Mouse (Mus musculus) hindbrain, postnatal 0 days (tissue): ENCODE measurements around the gene Zmynd8. TPM values are rescaled to one million over a fixed set of nuclear protein-coding genes. Genes with fewer than 3 reads are reported as not detected.

ENCODE experiments used
- ATAC-seq: fragments of 200-750 bp; cut with Nextera tagmentation; 2 replicates; pipeline ENCODE4 v1.8.0; 2017; ENCODE audit warnings: mild to moderate bottlenecking, moderate TSS enrichment, moderate library complexity
- DNase-seq: peaks from one replicate; pipeline ENCODE4 v3.0.0-alpha.2; 2015; ENCODE audit warnings: low spot score
- H3K27ac ChIP-seq: fragments of 300-500 bp; sonication (generic); 2 replicates; pipeline ENCODE4 v1.5.1; 2014; ENCODE audit warnings: mild to moderate bottlenecking
- H3K27me3 ChIP-seq: fragments of 300-500 bp; sonication (generic); 2 replicates; pipeline ENCODE4 v1.6.1; 2014; ENCODE audit warnings: low read length, mixed read lengths; ENCODE audit not compliant: insufficient read depth
- H3K36me3 ChIP-seq: fragments of 300-500 bp; sonication (generic); 2 replicates; pipeline ENCODE4 v1.6.1; 2014; ENCODE audit warnings: low read length, mixed read lengths; ENCODE audit not compliant: insufficient read depth
- H3K4me1 ChIP-seq: fragments of 300-500 bp; sonication (generic); 2 replicates; pipeline ENCODE4 v1.6.1; 2014; ENCODE audit warnings: antibody characterized with exemption, low read length, mixed read lengths; ENCODE audit not compliant: insufficient read depth
- H3K4me2 ChIP-seq: fragments of 300-500 bp; sonication (generic); 2 replicates; pipeline ENCODE4 v1.6.1; 2014; ENCODE audit warnings: low read depth, mild to moderate bottlenecking, low read length, moderate library complexity, mixed read lengths
- H3K4me3 ChIP-seq: fragments of 300-500 bp; sonication (generic); 2 replicates; pipeline ENCODE4 v1.5.1; 2014; ENCODE audit warnings: low read length
- H3K9ac ChIP-seq: fragments of 300-500 bp; sonication (generic); replicated peaks from 2 replicates; pipeline ENCODE4 v1.6.1; 2014; ENCODE audit warnings: mild to moderate bottlenecking, low read length, moderate library complexity, mixed read lengths
- H3K9me3 ChIP-seq: fragments of 300-500 bp; sonication (generic); 2 replicates; pipeline ENCODE4 v1.6.1; 2016; ENCODE audit warnings: low read length, mixed read lengths
- CTCF ChIP-seq: IDR thresholded peaks from 2 replicates; pipeline ENCODE4 v1.5.1; 2016; ENCODE audit warnings: antibody characterized with exemption, control low read depth, low read depth
- WGBS: fragments of 180-500 bp; shearing (Covaris S2); extraction: QIAGEN DNeasy Blood & Tissue Kit; methylation state at CpG from one replicate; pipeline ENCODE4 v1.1.7; 2014; 5-methylcytosine and 5-hydroxymethylcytosine counted together
- polyA plus RNA-seq: library from polyadenylated mRNA; unstranded; fragments of >200 nt; fragmentation: Nextera tagmentation; extraction: Ambion mirVana; gene quantifications from 2 replicates; pipeline ENCODE4 v1.2.1, GENCODE M21; 2015
- total RNA-seq: library from RNA; depleted of rRNA; stranded (reverse); fragments of >200 nt; gene quantifications from 2 replicates; pipeline ENCODE4 v1.2.3, GENCODE M21; 2014

Zmynd8 gene
- total and polyA plus RNA-seq, 2 experiments from 2014 or later = 46.8 to 53.0 TPM

- no peaks in the 10 kb centered on the region for H3K9me3 ChIP-seq
- TF ChIP-seq CTCF = no peak
- H3K4me1 ChIP-seq = 0 out of 2 replicates have a peak, but pooled peaks cover 8% of the 10 kb centered on the region
- H3K9ac ChIP-seq = no peak overlapping the region
- H3K4me2 ChIP-seq = no peak overlapping the region
- H3K27ac ChIP-seq = peak overlapping the region; percentile 75; the same call in 1 of the 2 replicates
- ATAC-seq = no peak
- H3K36me3 ChIP-seq = no peaks in the 10 kb centered on the region
- no peaks in the 10 kb centered on the region for H3K27me3 ChIP-seq
- no peak for DNase-seq
- WGBS = 25% methylated on average over 3 of the region's 3 CpGs
- H3K4me3 ChIP-seq = no peak overlapping the region
Measured at GRCm38 (mm10) chr2:165899923-165900322, 1.1 kb upstream of the Zmynd8 start.

- H3K27me3 ChIP-seq = no peaks in the 10 kb centered on the region
- no peak overlapping the region for H3K27ac ChIP-seq
- TF ChIP-seq CTCF = peak; percentile 29
- no peaks in the 10 kb centered on the region for H3K9me3 ChIP-seq
- DNase-seq (no peak), ATAC-seq (no peak)
- 0 out of 2 replicates have a peak, but pooled peaks cover 8% of the 10 kb centered on the region for H3K4me1 ChIP-seq
- WGBS = 48% methylated on average over 6 of the region's 6 CpGs
- no peak overlapping the region for H3K9ac ChIP-seq
- no peak overlapping the region for H3K4me3 ChIP-seq
- H3K4me2 ChIP-seq = no peak overlapping the region
- H3K36me3 ChIP-seq = no peaks in the 10 kb centered on the region
Measured at GRCm38 (mm10) chr2:165899474-165899873, 658 bp upstream of the Zmynd8 start.

- WGBS = 74% methylated on average over 13 of the region's 13 CpGs
- ATAC-seq (no peak), DNase-seq (no peak)
- H3K4me2 ChIP-seq = no peak overlapping the region
- no peak overlapping the region for H3K4me3 ChIP-seq
- H3K9ac ChIP-seq = no peak overlapping the region
- 0 out of 2 replicates have a peak, but pooled peaks cover 8% of the 10 kb centered on the region for H3K4me1 ChIP-seq
- no peaks in the 10 kb centered on the region for H3K36me3 ChIP-seq
- H3K27me3 ChIP-seq = no peaks in the 10 kb centered on the region
- H3K9me3 ChIP-seq = no peaks in the 10 kb centered on the region
- no peak overlapping the region for H3K27ac ChIP-seq
- TF ChIP-seq CTCF = no peak
Measured at GRCm38 (mm10) chr2:165896171-165896570, 2.6 kb downstream of the Zmynd8 start.

- H3K4me3 ChIP-seq = no peak overlapping the region
- no peaks in the 10 kb centered on the region for H3K9me3 ChIP-seq
- no peak overlapping the region for H3K9ac ChIP-seq
- H3K27me3 ChIP-seq = no peaks in the 10 kb centered on the region
- no peaks in the 10 kb centered on the region for H3K36me3 ChIP-seq
- no peak overlapping the region for H3K27ac ChIP-seq
- no peak for TF ChIP-seq CTCF
- WGBS = 86% methylated on average over 4 of the region's 4 CpGs
- H3K4me1 ChIP-seq = 0 out of 2 replicates have a peak, but pooled peaks cover 6% of the 10 kb centered on the region
- H3K4me2 ChIP-seq = no peak overlapping the region
- ATAC-seq (no peak), DNase-seq (no peak)
Measured at GRCm38 (mm10) chr2:165895687-165896086, 3.1 kb downstream of the Zmynd8 start.

- no peak overlapping the region for H3K4me2 ChIP-seq
- ATAC-seq = no peak
- H3K27ac ChIP-seq = no peak overlapping the region
- no peaks in the 10 kb centered on the region for H3K9me3 ChIP-seq
- DNase-seq = no peak
- no peak overlapping the region for H3K4me3 ChIP-seq
- TF ChIP-seq CTCF = no peak
- H3K36me3 ChIP-seq = no peaks in the 10 kb centered on the region
- no peak overlapping the region for H3K9ac ChIP-seq
- no peaks in the 10 kb centered on the region for H3K27me3 ChIP-seq
- H3K4me1 ChIP-seq = no peaks in the 10 kb centered on the region
- 57% methylated on average over 3 of the region's 4 CpGs for WGBS
Measured at GRCm38 (mm10) chr2:165894533-165894932, 4.3 kb downstream of the Zmynd8 start.

- H3K4me3 ChIP-seq = no peak overlapping the region
- no peaks in the 10 kb centered on the region for H3K27me3 ChIP-seq
- no peaks in the 10 kb centered on the region for H3K36me3 ChIP-seq
- no peaks in the 10 kb centered on the region for H3K9me3 ChIP-seq
- H3K4me2 ChIP-seq = no peak overlapping the region
- WGBS = 97% methylated on average over 3 of the region's 3 CpGs
- no peak for DNase-seq
- H3K9ac ChIP-seq = no peak overlapping the region
- H3K27ac ChIP-seq = no peak overlapping the region
- no peak for ATAC-seq
- 0 out of 2 replicates have a peak, but pooled peaks cover 5% of the 10 kb centered on the region for H3K4me1 ChIP-seq
- no peak for TF ChIP-seq CTCF
Measured at GRCm38 (mm10) chr2:165893232-165893631, 5.6 kb downstream of the Zmynd8 start.

DNA sequence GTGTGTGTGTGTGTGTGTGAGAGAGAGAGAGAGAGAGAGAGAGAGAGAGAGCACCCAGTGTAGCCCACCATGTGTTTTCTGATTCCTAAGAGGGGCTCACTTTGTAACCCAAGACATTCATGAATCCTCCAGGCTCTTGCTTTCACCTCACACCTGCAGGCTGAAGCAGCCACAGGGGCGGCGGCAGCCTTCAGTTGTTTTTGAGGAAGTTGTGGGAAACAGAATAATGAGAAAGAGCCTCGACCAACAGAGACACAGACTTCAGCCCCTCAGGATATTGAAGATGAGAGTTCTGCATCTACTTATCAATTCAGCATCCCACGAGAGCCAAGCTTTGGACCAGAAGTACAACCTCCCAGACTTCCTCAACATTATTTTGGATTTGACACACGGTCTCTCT lies 6.2 kb downstream of the Zmynd8 start:
- no peaks in the 10 kb centered on the region for H3K27me3 ChIP-seq
- no peak overlapping the region for H3K27ac ChIP-seq
- ATAC-seq = no peak
- H3K9me3 ChIP-seq = no peaks in the 10 kb centered on the region
- no peak for DNase-seq
- H3K9ac ChIP-seq = no peak overlapping the region
- no peak overlapping the region for H3K4me3 ChIP-seq
- 83% methylated on average over 5 of the region's 5 CpGs for WGBS
- 0 out of 2 replicates have a peak, but pooled peaks cover 8% of the 10 kb centered on the region for H3K4me1 ChIP-seq
- TF ChIP-seq CTCF = no peak
- H3K4me2 ChIP-seq = no peak overlapping the region
- no peaks in the 10 kb centered on the region for H3K36me3 ChIP-seq
